Mouse (Mus musculus): ENCODE measurements at regions not wholly inside any gene's neighbourhood (a gene's known extent, or its start where the extent isn't known, plus 50 kb on each side); places are given as distances from the start of the nearest gene placed in this dataset.

DNA sequence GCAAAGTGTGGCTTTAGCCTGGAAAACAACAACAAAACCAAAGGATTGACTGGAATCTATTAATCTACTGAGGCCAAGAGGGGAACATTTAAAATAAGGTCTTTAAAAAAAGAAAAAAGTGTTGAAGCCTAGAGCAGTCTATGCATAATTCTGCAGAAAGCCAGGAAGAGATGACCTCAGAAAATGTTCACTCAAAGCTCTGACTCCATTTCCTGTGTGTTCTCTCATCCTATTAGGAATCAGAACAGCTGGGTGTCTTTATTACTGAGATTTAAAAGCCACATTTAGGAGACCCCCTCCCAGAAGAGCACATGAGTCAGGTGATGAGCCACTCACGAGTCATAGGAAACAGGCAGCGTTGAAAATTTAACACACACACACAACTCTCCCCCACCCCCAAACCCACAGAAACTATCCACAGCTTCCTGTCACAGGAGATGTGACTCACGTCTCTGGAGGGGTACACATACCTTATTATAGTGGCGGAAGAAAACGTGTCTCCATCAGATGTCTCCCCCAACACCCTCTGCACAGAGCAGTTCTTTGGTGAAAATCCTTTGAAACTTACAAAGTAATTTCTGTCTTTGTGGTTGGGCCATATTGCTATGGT, 140.2 kb upstream of the Hmga2 start:
- DNase-seq (ENCODE audit: low read depth, low spot score): no peak

DNA sequence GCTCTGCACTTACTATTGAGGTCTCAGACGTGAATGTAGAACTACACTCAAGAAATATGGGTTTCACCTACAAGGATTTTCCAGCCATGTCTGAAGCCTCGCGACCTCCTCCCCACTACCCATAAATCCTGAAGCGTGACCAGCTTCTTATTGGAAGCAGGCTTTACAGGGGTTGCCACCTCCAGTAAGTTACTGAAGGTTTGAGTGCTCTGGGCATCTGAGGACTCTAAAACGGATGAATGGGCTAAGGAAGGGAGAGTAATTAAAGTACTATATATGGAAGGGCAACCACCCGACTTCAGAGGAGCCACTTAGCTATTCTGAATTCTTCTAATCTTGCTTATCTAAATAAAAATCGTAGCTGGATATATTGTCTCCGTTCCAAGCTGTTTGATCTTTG, 136.1 kb upstream of the Hmga2 start:
- no peak for DNase-seq (ENCODE audit: low read depth, low spot score)

DNA sequence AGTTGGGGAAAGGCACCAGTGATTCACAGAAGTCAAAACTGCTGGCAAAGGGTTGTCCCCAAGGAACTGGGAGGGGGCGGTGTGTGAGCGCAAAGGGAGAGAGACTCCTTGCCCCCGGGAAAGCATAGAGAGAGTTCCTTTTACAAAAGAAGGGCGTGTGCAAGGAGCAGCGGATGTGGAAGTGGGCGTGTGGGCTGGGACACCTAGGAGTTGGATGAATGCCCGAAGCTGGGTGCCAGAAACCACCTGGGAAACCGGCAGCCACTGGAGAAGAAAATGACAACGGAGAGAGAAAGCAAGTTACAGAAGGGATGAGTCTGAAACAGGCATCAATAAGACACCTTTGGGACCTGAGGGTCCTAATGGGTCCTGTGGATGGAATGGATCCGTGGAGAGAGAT, 133.8 kb upstream of the Hmga2 start:
- DNase-seq (ENCODE audit: low read depth, low spot score): peak; percentile 10

DNA sequence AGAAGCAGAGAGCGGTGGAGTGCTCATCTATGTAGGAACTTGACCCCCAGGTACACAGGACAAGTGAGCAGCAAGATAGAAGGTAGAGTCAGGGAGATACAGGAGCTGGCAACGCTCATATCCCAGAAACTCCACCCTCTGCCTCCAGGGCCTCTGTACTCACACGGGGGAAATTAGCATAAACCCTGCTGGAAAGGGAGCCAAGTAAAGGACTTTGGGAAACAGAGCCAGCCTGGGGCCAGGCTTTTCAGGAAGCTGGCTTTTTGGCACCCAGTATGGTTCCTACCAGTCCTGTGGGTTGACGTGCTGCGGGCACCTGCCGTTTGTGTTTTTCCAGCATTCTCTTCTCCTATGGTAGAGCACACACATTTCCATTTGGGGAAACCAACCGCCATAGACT, 128.2 kb upstream of the Hmga2 start:
- DNase-seq (ENCODE audit: low read depth, low spot score): no peak

DNA sequence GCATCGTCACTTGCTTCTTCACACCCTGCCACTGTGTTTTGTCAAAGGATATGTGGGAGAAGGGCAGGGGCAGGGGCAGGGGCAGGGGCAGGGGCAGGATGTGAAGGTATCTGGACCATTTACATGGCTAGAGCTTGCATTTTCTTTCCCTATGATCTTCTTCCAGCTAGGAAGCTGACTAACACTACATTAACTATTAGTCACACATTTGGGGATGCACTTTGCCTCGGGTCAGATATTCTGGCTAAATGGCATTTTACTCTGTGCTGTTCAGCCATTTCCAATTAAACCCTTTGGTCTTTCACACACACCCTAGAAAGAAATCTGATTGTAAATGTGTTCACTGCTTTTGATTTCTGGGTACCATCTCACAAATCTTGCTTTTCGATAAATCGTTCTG, 126.9 kb upstream of the Hmga2 start:
- DNase-seq (ENCODE audit: low read depth, low spot score): no peak

DNA sequence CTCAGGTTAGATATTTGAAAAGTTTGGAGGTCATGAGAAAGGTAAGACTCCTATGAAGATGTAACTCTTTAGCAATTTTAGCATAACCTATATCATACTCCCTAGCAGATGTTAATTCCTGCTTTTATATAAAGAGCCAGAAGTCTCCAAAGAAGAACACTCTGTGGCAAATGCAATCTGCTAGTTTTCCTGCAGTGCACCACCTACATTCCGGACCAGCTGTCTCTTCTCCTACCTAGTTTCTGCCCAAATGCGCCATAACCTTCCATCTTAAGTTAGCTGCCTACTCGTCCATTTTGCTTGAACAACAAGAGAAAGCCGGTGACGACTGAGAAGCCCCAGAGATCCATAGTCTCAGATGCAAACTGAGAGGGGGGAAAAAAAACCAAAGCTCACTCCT, 124.5 kb upstream of the Hmga2 start:
- DNase-seq (ENCODE audit: low read depth, low spot score): peak; percentile 51

DNA sequence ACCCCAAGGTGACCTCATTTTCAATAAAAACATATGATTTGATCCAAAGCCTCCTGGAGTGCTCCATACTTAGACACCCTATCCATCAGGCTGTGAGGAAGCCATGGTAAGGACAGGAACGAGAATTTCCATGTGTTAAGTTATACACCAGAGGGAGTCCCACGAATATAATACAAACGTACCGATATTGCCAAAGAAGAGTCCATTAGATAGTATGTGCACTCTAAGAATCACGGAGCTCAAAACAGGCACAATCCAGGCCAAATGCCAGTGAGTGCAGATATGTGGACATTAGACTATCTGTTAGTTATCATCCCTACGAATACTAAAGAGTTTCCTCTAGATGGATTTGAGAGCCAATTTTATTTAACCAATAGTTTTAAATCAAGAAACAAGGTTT, 123.3 kb upstream of the Hmga2 start:
- no peak for DNase-seq (ENCODE audit: low read depth, low spot score)

DNA sequence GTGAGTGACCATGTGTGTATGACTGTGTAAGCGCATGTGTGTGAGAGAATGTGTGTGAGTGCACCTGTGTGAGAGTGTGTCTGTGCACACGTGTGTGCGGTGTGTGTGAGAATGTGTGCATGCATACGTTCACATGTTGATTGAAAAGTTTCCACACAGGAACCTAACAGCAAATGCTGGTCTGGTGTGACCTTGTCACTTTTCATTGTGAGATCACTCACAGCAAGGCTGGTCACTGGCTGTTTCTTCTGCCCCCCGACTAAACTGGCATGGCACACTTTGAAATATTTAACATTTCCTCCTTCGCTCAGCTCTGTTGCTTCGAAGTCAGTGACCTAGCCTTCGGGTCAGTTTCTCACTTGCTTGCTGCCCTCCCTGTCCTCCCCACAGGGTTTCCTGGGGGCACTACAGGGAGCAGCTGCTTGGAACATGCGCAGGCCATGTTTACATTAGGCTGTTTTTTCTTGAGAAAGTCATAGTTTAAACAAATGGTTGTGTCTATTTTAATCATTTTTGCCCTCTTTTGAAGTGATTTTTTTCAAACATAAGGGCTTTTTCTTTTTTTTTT, 121.1 kb upstream of the Hmga2 start:
- no peak for DNase-seq (ENCODE audit: low read depth, low spot score)

DNA sequence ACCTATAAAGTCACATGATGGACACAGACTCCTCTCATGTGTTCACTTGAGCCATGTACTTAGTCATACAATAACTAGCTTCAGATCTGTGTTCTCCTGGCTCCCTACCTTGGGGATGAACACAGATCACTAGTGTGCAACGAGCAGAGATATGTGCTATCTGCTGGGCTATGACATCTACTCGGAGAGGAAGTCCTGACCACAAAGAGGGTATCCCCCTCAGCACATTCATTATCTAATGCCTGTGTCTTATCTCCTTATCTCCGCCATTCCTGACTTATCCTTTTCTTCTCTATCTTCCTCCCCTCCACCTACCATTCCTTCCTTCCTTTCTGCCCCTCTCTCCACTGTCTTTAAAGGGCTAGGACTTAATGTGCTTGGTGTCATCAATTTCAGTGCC, 118.9 kb upstream of the Hmga2 start:
- no peak for DNase-seq (ENCODE audit: low read depth, low spot score)

DNA sequence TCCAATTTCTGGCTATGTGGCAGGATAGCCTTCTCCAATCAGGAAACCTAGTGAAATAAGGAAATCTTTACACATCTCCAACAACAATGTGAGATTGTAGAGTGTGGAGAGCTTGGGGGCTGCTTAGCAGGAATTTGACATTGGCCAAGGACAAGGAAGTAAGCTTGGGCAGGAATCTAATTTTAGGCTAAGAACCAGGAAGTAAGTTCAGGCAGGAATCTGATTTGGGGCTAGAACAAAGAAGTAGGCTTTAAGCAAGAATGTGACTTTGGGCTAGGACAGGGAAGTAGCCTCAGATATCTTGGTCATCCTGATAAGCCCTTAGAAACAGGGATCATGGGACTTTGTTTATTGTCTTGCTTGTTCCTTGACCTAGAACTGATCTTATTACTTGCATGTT, 117.6 kb upstream of the Hmga2 start:
- DNase-seq (ENCODE audit: low read depth, low spot score): no peak

DNA sequence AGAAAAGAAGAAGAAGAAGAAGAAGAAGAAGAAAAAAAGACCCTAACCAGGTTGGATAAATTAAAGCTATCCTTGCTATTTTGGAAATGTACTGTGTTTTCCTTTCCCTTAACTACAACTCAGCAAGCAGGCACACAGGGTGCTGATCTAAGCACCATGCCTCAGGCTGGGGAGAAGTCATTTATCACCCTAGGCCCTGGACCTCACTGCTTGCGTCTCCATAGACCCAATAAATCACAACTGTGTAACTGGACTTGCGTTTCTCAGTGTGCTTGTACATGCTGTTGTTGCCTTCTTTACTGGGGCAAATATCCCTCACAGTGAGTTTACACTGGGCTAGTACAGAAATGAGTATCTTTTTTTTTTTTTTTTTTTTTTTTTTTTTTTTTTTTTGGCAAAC, 113.4 kb upstream of the Hmga2 start:
- no peak for DNase-seq (ENCODE audit: low read depth, low spot score)

DNA sequence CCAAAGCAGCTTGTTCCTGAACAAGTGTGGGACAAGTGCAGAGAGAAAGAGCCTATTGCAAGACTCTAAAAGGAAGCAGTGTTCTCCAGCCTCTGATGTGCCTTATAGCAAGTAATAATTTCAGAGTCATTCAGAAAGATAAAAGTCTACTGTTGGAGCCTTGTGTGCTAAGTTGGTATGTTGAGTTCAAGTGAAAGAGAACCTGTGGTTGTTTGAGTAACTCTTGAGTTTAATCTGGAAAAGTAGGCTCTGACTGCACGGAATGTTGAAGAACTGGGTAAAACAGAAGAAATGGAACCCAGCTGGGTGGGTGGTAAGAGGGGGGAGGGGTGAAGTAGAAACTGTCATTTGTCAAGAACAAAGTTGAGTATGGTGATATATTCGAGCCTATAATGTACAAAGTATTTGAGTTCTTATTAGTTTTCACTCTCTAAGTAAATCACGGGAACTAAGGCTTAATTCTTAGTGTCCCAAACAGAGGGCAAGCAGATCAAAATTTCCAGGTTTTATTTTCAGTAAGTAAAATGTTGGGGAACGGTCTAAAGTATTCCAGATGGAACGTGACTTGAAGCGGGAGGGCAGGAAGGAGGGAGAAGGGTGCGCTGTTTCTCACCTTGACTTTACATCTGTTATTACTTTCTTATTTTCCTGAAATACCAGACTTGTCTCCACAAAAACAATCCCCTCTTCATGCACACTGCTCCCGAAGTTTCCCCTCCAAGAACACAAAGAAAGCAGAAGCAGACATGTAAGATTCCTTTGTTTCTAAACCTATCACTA, 111.8 kb upstream of the Hmga2 start:
- DNase-seq (ENCODE audit: low read depth, low spot score): no peak

DNA sequence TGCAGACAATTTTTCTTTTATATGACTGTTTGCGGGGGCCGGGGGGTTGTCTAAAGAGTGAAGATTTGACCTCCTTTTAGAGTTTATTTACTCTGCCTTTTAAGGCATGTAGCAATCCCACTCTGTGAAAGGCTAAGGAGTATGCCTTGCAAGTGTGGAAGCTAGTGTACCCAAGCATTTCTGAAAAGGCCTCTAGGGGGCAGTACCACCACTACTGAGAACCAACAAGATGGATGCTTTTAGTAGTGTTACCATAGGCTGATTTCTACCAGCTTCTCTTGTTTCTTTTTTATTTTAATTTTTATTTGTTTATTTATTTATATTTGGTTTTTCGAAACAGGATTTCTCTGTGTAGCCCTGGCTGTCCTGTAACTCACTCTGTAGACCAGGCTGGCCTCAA, 110.9 kb upstream of the Hmga2 start:
- DNase-seq (ENCODE audit: low read depth, low spot score): peak; percentile 4

DNA sequence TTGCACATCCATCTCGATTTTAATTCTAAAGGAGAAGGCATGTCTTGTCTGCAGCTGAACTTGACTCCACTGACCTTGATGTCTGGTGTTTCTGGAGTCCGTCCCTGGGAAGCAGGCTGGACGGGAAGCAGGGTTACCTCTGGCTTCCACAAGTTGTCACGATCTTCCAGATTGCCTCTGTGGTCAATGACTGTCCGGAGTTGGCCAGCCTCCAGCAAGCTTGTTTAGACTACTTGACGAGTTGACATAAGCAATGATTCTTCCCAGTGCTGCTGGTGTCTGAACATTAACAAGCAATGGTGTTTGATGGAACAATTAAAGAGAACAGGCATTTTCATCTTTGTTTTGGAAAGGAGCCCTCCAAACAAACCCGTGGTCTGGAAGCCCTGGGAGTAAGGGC, 106.2 kb upstream of the Hmga2 start:
- no peak for DNase-seq (ENCODE audit: low read depth, low spot score)

DNA sequence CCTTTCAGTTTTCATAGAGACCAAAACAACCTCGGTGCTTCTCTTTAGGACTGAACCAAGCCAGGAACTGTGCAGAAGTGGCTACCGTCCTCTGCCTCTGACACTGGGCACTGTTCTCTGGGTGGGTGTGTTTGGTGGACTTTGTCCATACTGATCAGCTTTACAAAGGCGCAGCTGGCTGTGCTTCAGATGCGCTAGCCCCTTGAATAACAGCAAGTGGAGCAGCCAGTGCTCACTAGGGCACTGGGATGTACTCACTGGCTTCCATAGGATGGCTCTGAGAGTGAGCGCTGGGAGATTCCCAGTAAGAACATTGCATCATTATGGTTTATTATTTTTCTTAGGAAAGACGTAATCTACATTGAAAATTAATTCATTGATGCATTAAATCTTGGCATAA, 105.3 kb upstream of the Hmga2 start:
- DNase-seq (ENCODE audit: low read depth, low spot score): no peak

DNA sequence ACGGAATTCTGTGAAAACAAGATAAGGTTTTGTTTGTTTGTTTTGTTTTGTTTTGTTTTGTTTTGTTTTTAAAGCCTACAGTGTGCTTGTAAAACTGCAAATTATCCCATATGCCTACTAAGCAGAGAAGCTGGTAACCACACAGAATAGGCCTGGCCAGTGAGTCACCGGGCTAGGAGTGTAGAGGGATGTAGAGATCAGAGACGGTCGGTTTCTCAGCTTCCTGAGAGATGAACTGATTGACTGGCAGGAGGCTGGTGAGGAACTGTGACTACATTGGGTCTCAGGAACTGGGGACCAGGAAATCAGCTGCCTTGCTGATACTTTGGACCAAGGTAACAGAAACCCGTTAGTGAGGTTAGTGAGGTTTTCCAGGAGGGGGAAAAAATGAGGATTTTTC, 100.6 kb upstream of the Hmga2 start:
- DNase-seq (ENCODE audit: low read depth, low spot score): no peak

DNA sequence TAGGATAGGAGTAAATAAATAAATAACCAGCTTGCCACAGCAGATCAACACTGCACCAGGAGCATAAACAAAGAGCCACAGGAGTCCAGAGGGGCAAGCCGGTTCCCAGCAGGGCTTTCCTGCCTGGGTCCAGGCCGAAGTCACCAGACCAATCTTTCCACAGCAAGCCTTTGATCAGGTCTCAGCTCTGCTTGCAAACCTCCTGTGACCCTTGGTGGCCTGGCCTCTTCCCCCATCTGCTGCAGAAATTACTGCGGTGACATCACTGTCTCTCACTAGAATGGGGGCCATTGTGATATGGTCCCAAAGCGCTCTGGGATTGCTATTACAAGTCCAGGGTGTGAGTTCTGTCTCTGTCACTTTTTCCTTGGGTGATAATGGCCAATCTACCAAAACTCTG, 99.9 kb upstream of the Hmga2 start:
- no peak for DNase-seq (ENCODE audit: low read depth, low spot score)

DNA sequence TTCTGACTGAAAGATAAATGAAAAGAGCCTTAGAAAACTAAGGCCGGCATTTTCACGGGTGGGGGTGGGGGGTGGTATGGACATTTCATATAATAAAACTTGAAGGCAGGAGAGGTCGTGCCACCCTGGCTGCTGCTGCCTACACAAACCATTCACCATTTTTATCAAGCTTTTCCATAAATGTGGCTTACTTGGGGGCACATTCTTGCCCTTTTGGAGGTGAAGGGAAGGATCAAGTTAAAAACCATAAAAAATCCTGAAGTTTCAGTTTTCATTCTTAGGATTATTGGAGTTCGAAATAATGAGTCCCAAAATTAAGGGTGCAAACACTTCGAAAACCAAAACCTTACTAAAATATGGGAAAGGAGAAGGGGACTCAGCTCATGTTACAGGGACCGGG, 95.1 kb upstream of the Hmga2 start:
- no peak for DNase-seq (ENCODE audit: low read depth, low spot score)

DNA sequence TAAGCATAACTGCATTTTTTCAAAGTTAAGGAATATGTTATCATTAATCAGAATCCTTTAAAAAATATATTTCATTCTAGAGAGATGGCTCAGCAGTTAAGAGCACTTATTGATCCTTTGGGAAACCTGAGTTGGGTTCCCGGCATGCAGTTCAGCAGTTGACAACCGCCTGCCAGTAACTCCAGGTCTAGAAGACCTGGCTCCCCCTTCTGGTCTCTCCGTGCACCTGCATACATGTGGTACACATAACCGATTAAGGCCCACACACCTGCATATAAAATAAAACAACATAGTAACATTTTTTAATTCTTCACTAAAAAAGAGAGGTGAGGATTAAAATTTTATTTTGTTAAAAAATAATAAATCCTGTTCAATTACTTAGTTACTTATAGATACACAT, 89.7 kb upstream of the Hmga2 start:
- no peak for DNase-seq (ENCODE audit: low read depth, low spot score)

DNA sequence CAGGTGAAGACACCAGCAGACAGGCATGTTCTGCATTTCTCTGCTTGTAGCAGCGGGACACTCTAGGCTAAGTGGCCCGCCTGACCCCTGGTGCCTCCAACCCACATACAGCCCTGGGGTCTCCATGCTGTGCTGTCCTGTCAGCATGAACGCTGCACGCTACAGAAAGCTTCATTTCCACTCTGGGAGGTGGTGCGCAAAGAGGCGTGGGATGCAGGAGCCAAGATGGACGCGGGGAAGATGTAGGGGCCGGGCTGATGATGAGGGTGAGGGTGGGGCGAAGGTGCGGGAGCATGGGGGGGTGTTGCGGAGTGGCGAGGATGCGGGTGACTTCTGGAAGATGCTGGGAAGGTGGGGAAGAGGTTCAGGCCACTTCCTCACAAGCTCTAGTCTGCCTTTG, 88.6 kb upstream of the Hmga2 start:
- DNase-seq (ENCODE audit: low read depth, low spot score): no peak

DNA sequence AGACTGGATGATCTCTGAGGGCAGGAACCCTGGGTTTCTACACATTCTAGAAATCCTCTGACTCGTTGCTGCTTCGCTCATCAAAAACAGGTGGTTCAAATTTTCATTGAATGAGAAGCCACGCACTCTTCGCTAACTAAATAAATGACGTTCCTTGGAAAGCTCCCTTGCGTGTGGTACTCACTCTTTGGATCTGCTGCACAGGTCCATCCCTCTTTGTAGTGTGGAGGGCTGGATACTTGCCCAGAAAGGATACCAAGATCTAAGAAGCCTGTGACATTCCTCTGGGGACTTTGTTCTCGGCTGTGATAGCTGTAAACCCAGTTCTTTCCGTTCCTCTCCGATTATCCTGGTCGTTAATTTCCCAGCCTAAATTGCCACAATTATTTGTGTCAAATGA, 87.7 kb upstream of the Hmga2 start:
- no peak for DNase-seq (ENCODE audit: low read depth, low spot score)

DNA sequence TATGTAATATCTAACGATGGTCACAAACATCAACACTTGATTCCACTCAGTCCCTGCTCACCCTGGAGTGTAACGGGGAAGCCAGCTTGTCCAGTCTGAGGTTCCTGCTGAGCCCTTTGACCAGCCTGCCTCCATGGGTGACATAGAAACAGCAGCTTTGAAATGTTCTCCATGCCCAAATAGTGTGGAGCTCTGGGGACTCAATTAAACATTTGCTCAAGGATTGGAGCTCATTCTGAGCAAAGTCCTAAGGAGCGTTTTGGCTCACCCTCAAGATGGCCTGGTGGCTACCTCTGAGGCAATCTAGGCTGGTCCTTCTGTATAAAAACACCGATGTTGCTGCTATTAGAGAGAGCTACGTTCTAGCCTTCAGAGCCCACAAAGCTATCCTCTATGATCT, 85.6 kb upstream of the Hmga2 start:
- no peak for DNase-seq (ENCODE audit: low read depth, low spot score)

DNA sequence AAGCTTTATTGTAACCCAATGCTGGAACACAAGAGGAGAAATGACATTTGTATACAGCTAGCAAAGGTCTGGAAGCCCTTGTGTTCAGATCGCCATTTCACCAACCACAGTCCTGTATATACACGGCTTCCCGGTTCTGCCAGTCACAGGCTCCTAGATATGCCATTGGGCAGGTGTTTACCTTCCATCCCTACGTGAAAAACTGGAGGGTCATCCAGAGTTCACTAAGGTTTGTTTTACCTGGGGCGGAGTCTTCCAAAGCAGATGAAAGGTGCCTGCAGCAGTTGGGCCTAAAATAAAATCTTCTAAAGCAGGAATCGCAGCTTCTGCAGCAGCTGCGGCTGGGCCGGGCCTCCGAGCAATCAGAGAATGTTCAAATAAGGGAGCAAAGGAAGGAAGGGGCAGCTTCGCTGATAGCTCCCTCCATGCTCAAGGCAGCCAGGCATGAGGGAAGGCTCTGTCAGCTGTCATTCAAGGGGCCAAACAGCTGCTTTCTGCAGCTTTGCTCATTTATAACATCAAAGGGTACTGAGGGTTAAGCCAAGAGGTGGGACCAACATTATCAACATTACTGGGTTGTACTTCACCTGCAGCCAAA, 81.7 kb upstream of the Hmga2 start:
- no peak for DNase-seq (ENCODE audit: low read depth, low spot score)
